Mouse (Mus musculus): Measurements from ENCODE around the gene Invs.

GRCm38 (mm10) chr4:48427413-48427812, 147.9 kb downstream of the Invs start:
- no peak for TF ChIP-seq CTCF (IDR thresholded peaks at IDR 0.05; ENCODE audit: insufficient read depth, low read depth, low read length)
- no peak for TF ChIP-seq POLR2A (IDR thresholded peaks at IDR 0.05; ENCODE audit: insufficient read depth, low read depth, low read length)
